Mouse (Mus musculus): ENCODE results near the gene Pdha1. TPM values are rescaled to one million over a fixed set of nuclear protein-coding genes. Genes with fewer than 3 reads are reported as not detected.

The Pdha1 gene
- 100 to 1,000 TPM; 290 to 305 TPM for total RNA-seq (2021)
- long read RNA-seq, experiment 1, transcript Pdha1-201 (11 exons, 2,848 nt): major isoform, 482 of 519 reads
- long read RNA-seq, experiment 1, partial matches to known transcripts: 19 of 519 reads
- long read RNA-seq, experiment 1, other reads (novel, unspliced or antisense): 18 of 519 reads
- long read RNA-seq, experiment 2, transcript Pdha1-201 (11 exons, 2,848 nt): major isoform, 416 of 449 reads
- long read RNA-seq, experiment 2, partial matches to known transcripts: 20 of 449 reads
- long read RNA-seq, experiment 2, other reads (novel, unspliced or antisense): 13 of 449 reads

GRCm38 (mm10) chrX:160137861-160138717 is at the start of gene Pdha1:
TSS of gene Pdha1 (minus strand) at chrX:160138413.
- intact Hi-C loops (cut with DNase I): no loop called here
- DNase-seq (ENCODE audit: low spot score in 2 of 2): peak; percentile 84

- intact Hi-C loops (cut with DNase I): no loop called here
- peak in 1 of 2 experiments; percentile 3 for DNase-seq (ENCODE audit: low spot score in 2 of 2)
These were observed 40.8 kb upstream of the Pdha1 start for GRCm38 (mm10) chrX:160179032-160179431.

- intact Hi-C loops (cut with DNase I): no loop called here
- peak; percentile 37 to 70 for DNase-seq (ENCODE audit: low spot score in 2 of 2)
These were observed 31.9 kb upstream of the Pdha1 start for GRCm38 (mm10) chrX:160170150-160170549.

- no peak for DNase-seq (ENCODE audit: low spot score in 2 of 2)
- intact Hi-C loops (cut with DNase I): no loop called here
These were observed 28.2 kb upstream of the Pdha1 start for GRCm38 (mm10) chrX:160166246-160166985.

GRCm38 (mm10) chrX:160164259-160164658 is 26.0 kb upstream of the Pdha1 start:
- intact Hi-C loops (cut with DNase I): no loop called here
- DNase-seq (ENCODE audit: low spot score in 2 of 2): no peak

- peak; percentile 9 to 17 for DNase-seq (ENCODE audit: low spot score in 2 of 2)
- intact Hi-C loops (cut with DNase I): loop anchor here (5.0 kb wide), 1 partner anchor 879 kb away; no protein-coding TSS in a partner anchor
These were observed 15.1 kb upstream of the Pdha1 start for GRCm38 (mm10) chrX:160153147-160153815.

- intact Hi-C loops (cut with DNase I): no loop called here
- no peak for DNase-seq (ENCODE audit: low spot score in 2 of 2)
These were observed 10.6 kb upstream of the Pdha1 start for GRCm38 (mm10) chrX:160148859-160149258.

- DNase-seq (ENCODE audit: low spot score in 2 of 2): no peak
- intact Hi-C loops (cut with DNase I): no loop called here
These were observed 9.2 kb upstream of the Pdha1 start for GRCm38 (mm10) chrX:160147406-160147805.

GRCm38 (mm10) chrX:160146806-160147205 is 8.6 kb upstream of the Pdha1 start:
- DNase-seq (ENCODE audit: low spot score in 2 of 2): no peak
- intact Hi-C loops (cut with DNase I): no loop called here

GRCm38 (mm10) chrX:160137177-160137860 is 894 bp downstream of the Pdha1 start:
- no peak for DNase-seq (ENCODE audit: low spot score in 2 of 2)
- intact Hi-C loops (cut with DNase I): no loop called here

GRCm38 (mm10) chrX:160136153-160136552 is 2.1 kb downstream of the Pdha1 start:
- DNase-seq (ENCODE audit: low spot score in 2 of 2): no peak
- intact Hi-C loops (cut with DNase I): no loop called here

GRCm38 (mm10) chrX:160135719-160136118 is 2.5 kb downstream of the Pdha1 start:
- no peak for DNase-seq (ENCODE audit: low spot score in 2 of 2)
- intact Hi-C loops (cut with DNase I): no loop called here

- no peak for DNase-seq (ENCODE audit: low spot score in 2 of 2)
- intact Hi-C loops (cut with DNase I): no loop called here
These were observed 3.9 kb downstream of the Pdha1 start for GRCm38 (mm10) chrX:160134136-160134843.

- DNase-seq (ENCODE audit: low spot score in 2 of 2): peak; percentile 45 to 74
- intact Hi-C loops (cut with DNase I): loop anchor here (5.0 to 10.0 kb wide), 3 partner anchors 129 to 492 kb away; partner anchors contain the start of genes Map3k15 and Sh3kbp1
These were observed 21.6 kb downstream of the Pdha1 start for GRCm38 (mm10) chrX:160116658-160117057.

- intact Hi-C loops (cut with DNase I): loop anchor here (5.0 to 10.0 kb wide), 3 partner anchors 129 to 491 kb away; partner anchors contain the start of genes Map3k15 and Sh3kbp1
- no peak for DNase-seq (ENCODE audit: low spot score in 2 of 2)
These were observed 22.1 kb downstream of the Pdha1 start for GRCm38 (mm10) chrX:160116074-160116473.

GRCm38 (mm10) chrX:160113777-160114176 is 24.4 kb downstream of the Pdha1 start:
- no peak for DNase-seq (ENCODE audit: low spot score in 2 of 2)
- intact Hi-C loops (cut with DNase I): loop anchor here (10.0 kb wide), 1 partner anchor 489 kb away; the partner anchor contains the start of gene Sh3kbp1

- intact Hi-C loops (cut with DNase I): no loop called here
- DNase-seq (ENCODE audit: low spot score in 2 of 2): no peak
These were observed 30.4 kb downstream of the Pdha1 start for GRCm38 (mm10) chrX:160107817-160108216.

- intact Hi-C loops (cut with DNase I): no loop called here
- DNase-seq (ENCODE audit: low spot score in 2 of 2): no peak
These were observed 46.2 kb downstream of the Pdha1 start for GRCm38 (mm10) chrX:160091973-160092372.

All from left cerebral cortex, postnatal 14 days (tissue).